Mouse (Mus musculus): ENCODE results near the gene Awat2. TPM values are rescaled to one million over a fixed set of nuclear protein-coding genes. Genes with fewer than 3 reads are reported as not detected.

Awat2 gene
- polyA plus RNA-seq, 1 experiment from 2014 or later, result not detected

GRCm38 (mm10) chrX:100389887-100390286 is 52.6 kb downstream of the Awat2 start:
- H3K36me3 ChIP-seq (ENCODE audit: inconsistent target), result no peaks in the 10 kb centered on the region
- no peak overlapping the region for H3K4me3 ChIP-seq (ENCODE audit: inconsistent target)
- H3K27ac ChIP-seq, result no peak overlapping the region
- H3K79me2 ChIP-seq (ENCODE audit: inconsistent target), result no peaks in the 10 kb centered on the region
- no CpG with 5 or more reads among the region's 1 CpGs for WGBS (ENCODE audit: missing documents)

GRCm38 (mm10) chrX:100356974-100357373 is 85.5 kb downstream of the Awat2 start:
- H3K27ac ChIP-seq, result no peak overlapping the region
- H3K79me2 ChIP-seq (ENCODE audit: inconsistent target), result no peaks in the 10 kb centered on the region
- no peaks in the 10 kb centered on the region for H3K36me3 ChIP-seq (ENCODE audit: inconsistent target)
- 100% methylated on average over 1 of the region's 2 CpGs for WGBS (ENCODE audit: missing documents)
- H3K4me3 ChIP-seq (ENCODE audit: inconsistent target), result no peak overlapping the region

Other genes with a start within 250 kb of the Awat2 start
- not detected in 3 replicates for gene Otud6a, start 13.7 kb downstream of the Awat2 start, polyA plus RNA-seq (2018)
- 64.1 to 104 TPM (median 92.4 TPM) in 3 replicates for gene Igbp1, start 51.6 kb upstream of the Awat2 start, polyA plus RNA-seq (2018)
- gene Dgat2l6, start 82.1 kb upstream of the Awat2 start, polyA plus RNA-seq (2018), result not detected in 3 replicates
- 0.37 to 1.1 TPM in 2 of 3 replicates, not detected in the other for gene Awat1, start 129.5 kb upstream of the Awat2 start, polyA plus RNA-seq (2018)
- gene P2ry4, start 152.2 kb upstream of the Awat2 start, polyA plus RNA-seq (2018), result not detected in 3 replicates
- not detected in 3 replicates for gene Arr3, start 162.8 kb upstream of the Awat2 start, polyA plus RNA-seq (2018)
- 0.28 to 3.9 TPM (median 3.0 TPM) in 3 replicates for gene Kif4, start 183.0 kb upstream of the Awat2 start, polyA plus RNA-seq (2018)
- gene Pdzd11, start 183.9 kb upstream of the Awat2 start, polyA plus RNA-seq (2018), result 35.3 to 57.7 TPM (median 53.5 TPM) in 3 replicates